Mouse (Mus musculus) small intestine, adult 2 months (tissue): ENCODE measurements around the gene 1700021F07Rik. TPM values are rescaled to one million over a fixed set of nuclear protein-coding genes. Genes with fewer than 3 reads are reported as not detected.

Experiments
- H3K27ac ChIP-seq: fragments of 200-500 bp; 2 replicates; pipeline ENCODE4 v1.5.1; 2012; ENCODE audit warnings: low read depth, low read length, control low read depth, inconsistent platforms; ENCODE audit not compliant: insufficient read depth
- H3K27me3 ChIP-seq: fragments of 200-500 bp; 2 replicates; pipeline ENCODE4 v1.6.1; 2012; ENCODE audit warnings: mild to moderate bottlenecking, moderate library complexity, low read length, inconsistent platforms; ENCODE audit not compliant: control insufficient read depth, insufficient read depth
- H3K36me3 ChIP-seq: fragments of 200-500 bp; 2 replicates; pipeline ENCODE4 v1.6.1; 2012; ENCODE audit warnings: mild to moderate bottlenecking, low read length, control low read depth, inconsistent platforms; ENCODE audit not compliant: control insufficient read depth, insufficient read depth
- H3K4me1 ChIP-seq: fragments of 200-500 bp; 2 replicates; pipeline ENCODE4 v1.6.1; 2012; ENCODE audit warnings: low read length, inconsistent platforms, mixed read lengths; ENCODE audit not compliant: control insufficient read depth, insufficient read depth, insufficient read length
- H3K4me3 ChIP-seq: fragments of 200-500 bp; 2 replicates; pipeline ENCODE4 v1.5.1; 2012; ENCODE audit warnings: low read depth, mild to moderate bottlenecking, control low read depth, inconsistent platforms, low read length, moderate library complexity
- CTCF ChIP-seq: fragments of 200-500 bp; IDR thresholded peaks from 2 replicates; pipeline ENCODE4 v1.5.1; 2012; ENCODE audit warnings: low read depth, mild to moderate bottlenecking, control low read depth, inconsistent platforms, low read length, moderate library complexity, mixed read lengths; ENCODE audit not compliant: insufficient replicate concordance, insufficient read length; ENCODE audit errors: extremely low read depth
- POLR2A ChIP-seq: fragments of 200-500 bp; IDR thresholded peaks from 2 replicates; pipeline ENCODE4 v1.6.1; 2012; ENCODE audit warnings: low read depth, mild to moderate bottlenecking, control low read depth, inconsistent platforms, low read length, moderate library complexity
- WGBS: fragments of 180-500 bp; shearing (Covaris S2); methylation state at CpG from one replicate; pipeline ENCODE4 v1.1.7; 2018; 5-methylcytosine and 5-hydroxymethylcytosine counted together
- polyA plus RNA-seq: library from polyadenylated mRNA; depleted of rRNA; stranded (reverse); fragments of >200 nt; gene quantifications from 2 replicates; pipeline ENCODE4 v1.2.3, GENCODE M21; 2012; rRNA removed

Gene 1700021F07Rik
- polyA plus RNA-seq: not detected in 2 replicates

DNA sequence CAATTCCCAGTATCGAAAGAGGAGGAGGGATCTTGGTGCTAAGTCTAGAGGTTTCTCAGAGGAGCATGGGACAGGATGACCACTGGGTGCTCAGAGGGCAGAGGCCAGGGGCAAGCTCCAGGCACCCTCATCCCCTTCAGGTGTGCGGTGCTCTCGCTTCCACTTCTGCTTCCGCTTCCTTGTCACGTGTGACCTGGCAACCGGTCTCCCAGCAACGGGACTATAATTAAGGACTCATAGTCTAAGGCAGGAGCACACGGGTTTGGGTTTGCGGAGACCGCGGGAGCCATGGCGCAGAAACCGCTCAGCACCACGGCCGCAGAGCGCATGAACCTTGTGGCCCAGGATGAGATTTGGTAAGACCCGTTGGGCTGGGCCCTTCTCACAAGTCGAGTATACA lies at the start of gene 1700021F07Rik:
1700021F07Rik (plus strand) TSS at position 211 of the 400 bp plus-strand sequence.
- Histone ChIP-seq H3K36me3 (no peaks in the 10 kb centered on the region), H3K27ac (no peak within 1 kb of the TSS), H3K4me1 (no peaks in the 10 kb centered on the region), H3K27me3 (no peaks in the 10 kb centered on the region), H3K4me3 (no peak within 1 kb of the TSS)
- WGBS: 85% methylated on average over 18 of the region's 18 CpGs
- TF ChIP-seq CTCF: no peak
- TF ChIP-seq POLR2A: no peak

DNA sequence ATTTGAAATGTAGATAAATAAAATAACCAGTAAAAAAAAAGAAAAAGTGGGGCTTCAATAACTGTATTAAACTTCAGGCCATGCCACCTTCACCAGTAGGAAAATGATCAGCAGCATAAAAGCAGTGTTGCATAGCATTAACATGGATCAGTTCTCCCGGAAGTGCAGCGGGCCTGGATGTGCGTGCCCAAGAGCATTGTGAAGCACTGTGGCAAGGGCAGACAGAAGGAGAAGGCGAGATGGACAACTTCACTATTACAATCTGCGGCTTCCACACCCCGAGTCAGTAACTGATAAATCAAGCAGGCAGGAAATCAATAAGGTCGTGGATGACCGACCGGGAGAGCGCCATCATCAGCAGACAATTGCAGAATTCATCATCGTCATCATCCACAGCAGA lies 49.2 kb upstream of the 1700021F07Rik start:
- TF ChIP-seq POLR2A (no peak), CTCF (no peak)
- no peaks in the 10 kb centered on the region for H3K4me1 ChIP-seq
- H3K27me3 ChIP-seq: no peaks in the 10 kb centered on the region
- no peak overlapping the region for H3K27ac ChIP-seq
- no peak overlapping the region for H3K4me3 ChIP-seq
- H3K36me3 ChIP-seq: no peaks in the 10 kb centered on the region
- 29% methylated on average over 11 of the region's 11 CpGs for WGBS

DNA sequence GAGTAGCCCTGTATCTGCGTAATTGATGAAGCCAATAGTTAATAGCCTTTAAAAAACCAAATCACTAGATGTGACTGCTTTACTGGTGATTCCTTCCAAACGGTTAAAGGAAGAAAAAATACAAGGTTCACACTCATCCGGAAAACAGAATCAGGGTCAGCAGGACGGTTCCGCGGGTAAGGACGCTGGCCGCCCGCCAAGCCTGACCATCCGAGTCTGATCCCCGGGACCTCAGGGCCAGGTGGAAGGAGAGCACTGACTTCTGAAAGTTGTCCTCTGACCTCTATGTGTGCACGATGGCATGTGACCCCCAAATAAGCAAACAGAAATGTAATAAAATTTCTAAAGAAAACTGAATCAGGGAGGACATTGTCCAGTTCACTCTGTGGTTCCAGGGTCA lies 43.3 kb upstream of the 1700021F07Rik start:
- Histone ChIP-seq H3K4me3 (no peak overlapping the region), H3K27me3 (no peaks in the 10 kb centered on the region), H3K4me1 (no peaks in the 10 kb centered on the region), H3K36me3 (no peaks in the 10 kb centered on the region), H3K27ac (no peak overlapping the region)
- no peak for TF ChIP-seq POLR2A
- no peak for TF ChIP-seq CTCF
- 71% methylated on average over 12 of the region's 12 CpGs for WGBS

DNA sequence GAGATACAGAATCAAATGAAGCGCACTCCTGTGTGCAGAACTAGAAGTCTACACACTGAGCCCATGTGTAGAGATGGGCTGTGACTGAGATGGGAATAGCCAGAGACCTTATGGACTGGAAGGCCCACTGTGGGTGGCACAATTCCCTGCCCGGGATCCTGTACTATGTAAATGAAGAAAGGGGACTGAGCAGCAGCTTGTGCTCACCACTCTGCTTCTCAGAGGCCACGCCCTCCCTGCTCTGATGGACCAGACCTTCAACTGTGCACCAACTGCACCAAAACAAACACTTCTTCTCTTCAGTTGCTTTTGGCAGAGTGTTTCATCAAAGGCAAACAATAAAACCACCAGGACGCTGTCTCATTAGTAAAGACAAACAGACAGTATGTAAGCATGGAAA lies 37.9 kb upstream of the 1700021F07Rik start:
- TF ChIP-seq CTCF: no peak
- TF ChIP-seq POLR2A: no peak
- Histone ChIP-seq H3K36me3 (no peaks in the 10 kb centered on the region), H3K4me3 (no peak overlapping the region), H3K27ac (no peak overlapping the region), H3K27me3 (no peaks in the 10 kb centered on the region), H3K4me1 (no peaks in the 10 kb centered on the region)
- WGBS: 69% methylated on average over 4 of the region's 4 CpGs

DNA sequence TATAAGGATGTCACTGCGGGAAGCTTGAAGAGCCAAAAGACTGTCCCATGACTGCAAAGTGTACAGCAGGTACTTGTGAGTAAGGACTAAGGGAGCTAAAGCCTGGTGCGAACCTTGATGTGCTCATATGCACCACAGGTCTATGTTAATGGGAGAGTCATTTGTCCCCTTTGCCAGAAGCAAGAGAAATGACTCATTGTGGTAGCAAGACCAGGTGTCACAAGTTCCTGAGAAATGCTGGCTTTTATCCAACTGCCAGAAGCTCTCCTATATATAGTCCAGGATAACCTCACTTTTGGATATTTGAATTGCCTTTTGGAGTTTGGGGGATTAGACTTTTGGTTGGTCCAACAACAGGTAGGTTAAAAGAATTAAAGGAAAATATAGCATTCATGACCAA lies 22.8 kb upstream of the 1700021F07Rik start:
- Histone ChIP-seq H3K4me1 (no peaks in the 10 kb centered on the region), H3K27me3 (no peaks in the 10 kb centered on the region), H3K27ac (no peak overlapping the region), H3K4me3 (no peak overlapping the region), H3K36me3 (no peaks in the 10 kb centered on the region)
- no peak for TF ChIP-seq CTCF
- TF ChIP-seq POLR2A: no peak
- WGBS: 78% methylated on average over 2 of the region's 2 CpGs

DNA sequence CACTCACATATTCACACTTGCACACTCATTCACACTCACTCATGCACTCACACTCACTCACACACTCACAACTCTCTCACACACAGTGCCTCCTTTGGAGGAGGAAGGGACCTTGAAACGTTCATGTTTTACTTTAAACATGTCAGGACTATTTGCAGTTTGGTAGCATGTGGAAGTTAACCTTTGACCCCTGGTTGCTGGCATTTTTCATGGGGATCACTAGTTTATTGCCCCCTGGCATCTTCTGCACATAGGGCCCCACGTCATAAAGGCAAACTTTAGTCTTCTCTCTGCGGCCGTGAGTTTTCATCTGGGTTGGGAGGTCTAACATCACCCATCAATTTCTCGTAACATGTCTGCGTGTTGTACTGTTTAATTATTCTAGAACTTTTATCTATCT lies 8.4 kb upstream of the 1700021F07Rik start:
- Histone ChIP-seq H3K36me3 (no peaks in the 10 kb centered on the region), H3K4me3 (no peak overlapping the region), H3K27me3 (no peaks in the 10 kb centered on the region), H3K27ac (no peak overlapping the region), H3K4me1 (no peaks in the 10 kb centered on the region)
- 35% methylated on average over 6 of the region's 6 CpGs for WGBS
- no peak for TF ChIP-seq POLR2A
- no peak for TF ChIP-seq CTCF

DNA sequence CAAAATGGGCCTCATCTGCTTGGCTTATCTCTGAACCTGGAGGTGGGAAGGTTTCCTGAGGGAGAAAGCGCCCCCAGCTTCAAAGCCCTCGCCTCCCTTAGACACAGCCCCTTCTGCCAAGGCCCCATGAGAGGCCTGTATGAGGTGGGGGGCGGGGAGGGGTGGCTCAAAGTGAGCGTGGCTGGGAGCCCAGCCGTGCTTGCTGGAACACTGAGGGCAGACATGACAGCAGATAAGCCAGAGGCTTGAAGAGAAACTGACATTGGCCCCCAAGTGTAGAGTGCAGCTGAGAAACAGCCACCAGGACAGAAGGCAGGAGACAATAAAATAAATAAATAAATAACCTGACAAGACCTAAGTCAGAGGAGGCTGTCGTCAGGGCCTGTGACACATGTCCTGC lies 7.2 kb upstream of the 1700021F07Rik start:
- no peak overlapping the region for H3K27ac ChIP-seq
- H3K36me3 ChIP-seq: no peaks in the 10 kb centered on the region
- 62% methylated on average over 6 of the region's 6 CpGs for WGBS
- H3K4me1 ChIP-seq: no peaks in the 10 kb centered on the region
- TF ChIP-seq CTCF: no peak
- no peak for TF ChIP-seq POLR2A
- no peaks in the 10 kb centered on the region for H3K27me3 ChIP-seq
- no peak overlapping the region for H3K4me3 ChIP-seq

DNA sequence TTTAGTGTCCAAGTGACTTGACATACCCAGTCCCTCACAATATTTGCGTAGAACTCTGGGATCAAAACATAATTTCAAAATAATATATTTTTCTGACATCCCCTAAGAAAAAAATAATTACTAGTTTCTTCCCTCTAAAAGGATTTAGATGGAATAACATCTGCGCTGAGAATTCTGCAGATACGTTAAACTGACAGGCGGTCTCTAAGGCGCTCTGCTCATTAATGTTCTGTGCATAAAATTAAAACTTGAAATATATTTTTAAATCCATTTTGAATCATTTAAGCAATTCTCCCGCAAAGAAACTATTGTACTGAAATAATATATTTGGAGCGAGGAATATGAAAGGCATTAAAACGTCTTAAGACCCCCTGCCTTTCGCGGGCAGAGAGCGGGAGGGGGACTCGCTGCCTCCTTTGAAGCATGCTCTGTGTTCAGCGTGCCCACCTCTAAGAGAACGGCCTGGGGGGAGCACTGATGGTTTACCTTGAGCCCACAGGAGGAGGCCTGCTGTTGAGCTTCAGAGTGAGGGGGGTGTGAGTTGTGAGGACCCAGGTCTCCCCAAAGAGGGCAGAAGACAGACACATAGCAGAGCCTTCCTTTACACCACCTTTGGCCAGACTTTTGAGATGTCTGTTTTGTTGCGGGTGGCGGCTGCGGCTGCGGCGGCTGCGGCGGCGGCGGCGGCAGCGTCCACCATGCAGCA lies 6.1 kb upstream of the 1700021F07Rik start:
- WGBS: 93% methylated on average over 25 of the region's 25 CpGs
- TF ChIP-seq CTCF (no peak), POLR2A (no peak)
- Histone ChIP-seq H3K27ac (no peak overlapping the region), H3K4me1 (no peaks in the 10 kb centered on the region), H3K4me3 (no peak overlapping the region), H3K27me3 (no peaks in the 10 kb centered on the region), H3K36me3 (no peaks in the 10 kb centered on the region)
